Mouse (Mus musculus) kidney, adult 8-10 months (tissue): ENCODE data around the gene Nploc4.
A peak's percentile ranks its signal among the peaks of the same experiment; 100 is the strongest.

Experiments used
- DNase-seq, 2 experiments: peaks; one replicate each; pipeline ENCODE4 v3.0.0; 2022

Nploc4 gene

DNA sequence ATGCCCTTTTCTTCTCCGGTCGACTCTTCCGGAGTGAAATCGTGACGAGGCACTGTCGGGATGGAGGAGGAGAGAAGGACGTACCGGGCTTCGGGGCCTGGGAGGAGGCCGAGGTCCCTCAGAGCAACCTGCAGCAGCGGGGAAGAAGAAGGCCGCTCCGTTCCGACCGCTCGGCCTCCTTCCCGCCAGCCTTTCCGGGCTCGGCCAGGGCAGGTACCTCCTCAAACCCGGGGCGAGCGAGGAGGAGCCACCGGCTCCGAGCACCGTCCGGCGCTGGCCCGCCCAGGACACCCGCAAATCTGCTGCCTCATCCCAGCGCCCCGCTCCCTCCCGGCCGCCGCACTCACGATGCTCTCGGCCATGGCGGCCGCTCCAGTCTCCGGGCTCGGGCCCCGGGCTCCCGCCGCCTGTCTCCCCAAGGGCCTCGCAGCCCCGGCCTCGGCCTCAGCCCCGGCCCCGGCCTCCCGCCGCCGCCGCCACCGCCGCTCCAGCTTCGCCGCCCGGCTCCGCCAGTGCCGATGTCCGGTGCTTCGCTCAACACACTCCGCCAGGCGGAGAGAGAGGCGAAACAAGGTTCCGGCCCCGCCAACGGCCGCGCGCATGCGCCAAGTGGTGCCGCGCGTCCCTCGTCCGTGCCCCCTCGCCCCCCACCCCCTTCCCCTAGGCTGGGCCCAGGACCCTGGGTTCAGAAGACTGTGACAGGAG lies at the start of gene Nploc4:
Gene Nploc4 (minus strand): TSS at position 557 of the 705 bp plus-strand sequence.
- peak; percentile 73 to 88 for DNase-seq

- peak; percentile 77 to 82 for DNase-seq
These were observed 47.7 kb upstream of the Nploc4 start for GRCm38 (mm10) chr11:120485251-120485650.

DNA sequence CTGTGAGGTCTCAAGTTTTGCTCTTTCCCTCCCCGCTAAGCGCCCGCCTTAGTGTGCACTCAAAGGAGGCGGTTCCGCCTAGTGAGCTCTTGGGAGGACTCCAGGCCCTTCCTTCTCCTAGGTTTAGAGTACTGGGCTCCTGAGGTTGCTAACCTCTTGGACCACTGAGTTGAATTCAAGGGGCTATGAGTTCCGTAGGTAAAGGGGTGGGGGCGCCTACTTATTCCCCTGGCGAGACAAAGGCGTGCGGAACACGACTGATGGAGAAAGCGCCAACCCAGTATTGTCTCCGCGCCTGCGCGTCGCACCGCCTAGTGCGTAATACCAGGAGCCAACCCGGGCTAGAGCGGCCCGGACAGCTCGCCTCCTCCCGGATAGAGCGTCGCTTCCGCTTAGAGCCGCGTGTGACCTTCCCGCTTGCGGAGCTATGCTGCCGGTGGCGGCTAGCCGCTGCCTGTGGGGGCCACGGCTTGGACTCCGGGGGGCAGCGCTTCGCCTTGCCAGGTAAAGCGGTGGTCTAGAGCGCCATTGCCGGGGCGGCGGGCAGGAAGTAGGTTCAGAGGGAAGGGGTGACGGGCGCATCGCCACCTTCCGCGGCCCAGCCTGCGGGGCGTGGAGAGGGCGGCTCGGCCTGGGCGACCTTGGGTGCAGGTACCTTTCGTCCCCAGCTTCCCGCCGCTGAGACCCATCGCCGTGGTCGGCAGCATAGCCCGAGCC lies 46.9 kb upstream of the Nploc4 start, which contains the start of gene Mrpl12:
Gene Mrpl12 (plus strand): TSS at position 349 of the 717 bp plus-strand sequence.
- DNase-seq: peak; percentile 88 to 89

DNA sequence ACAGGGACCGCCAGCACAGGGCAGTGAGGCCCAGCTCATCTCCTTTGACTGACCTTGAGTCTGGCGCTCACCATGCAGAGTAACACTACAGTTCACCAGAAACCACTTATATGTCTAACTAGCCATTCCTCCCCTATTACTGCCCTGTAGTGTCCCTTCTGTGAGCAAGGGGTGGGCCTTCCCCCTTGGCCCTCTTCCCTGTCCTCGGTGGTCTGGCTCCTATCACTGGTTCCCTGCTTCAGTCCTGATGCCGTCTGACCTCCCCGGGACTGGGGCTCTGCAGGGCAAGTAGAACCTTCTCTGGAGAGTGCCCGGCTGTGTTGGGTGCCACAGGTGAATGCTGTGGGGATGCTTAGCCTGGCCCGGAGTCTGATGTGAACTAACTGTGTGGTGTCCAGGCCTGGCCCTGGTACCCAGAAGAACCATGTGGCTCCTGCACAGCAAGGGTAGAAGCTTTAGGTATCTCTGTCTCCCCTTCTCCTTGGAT lies 46.0 kb upstream of the Nploc4 start:
- no peak for DNase-seq

DNA sequence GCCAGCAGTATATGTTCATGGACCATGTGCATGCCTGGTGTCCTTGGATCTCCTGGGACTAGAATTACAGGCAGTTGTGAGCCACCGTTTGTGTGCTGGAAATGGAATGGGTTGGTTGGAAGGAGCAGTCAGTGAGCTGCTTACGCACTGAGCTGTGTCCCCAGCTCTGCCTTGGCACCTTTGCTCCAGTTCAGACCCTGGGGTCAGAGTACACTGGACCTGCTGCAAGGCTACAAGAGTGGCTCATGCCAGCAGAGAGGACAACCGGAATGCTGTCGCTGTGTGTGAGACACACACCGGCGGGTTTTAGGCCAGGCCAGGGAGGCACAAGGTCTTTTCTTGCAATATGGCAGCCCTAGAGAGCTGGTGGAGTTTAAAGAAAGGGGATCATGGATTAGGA lies 34.5 kb upstream of the Nploc4 start:
- peak; percentile 70 to 80 for DNase-seq

- no peak for DNase-seq
These were observed 30.2 kb upstream of the Nploc4 start for GRCm38 (mm10) chr11:120467736-120468092.

- DNase-seq: peak; percentile 94
These were observed 29.7 kb upstream of the Nploc4 start, which contains the start of gene Arl16 for GRCm38 (mm10) chr11:120467051-120467735. Arl16 (minus strand) TSS chr11:120467607.

GRCm38 (mm10) chr11:120465521-120465920 lies 28.0 kb upstream of the Nploc4 start:
- DNase-seq: no peak

DNA sequence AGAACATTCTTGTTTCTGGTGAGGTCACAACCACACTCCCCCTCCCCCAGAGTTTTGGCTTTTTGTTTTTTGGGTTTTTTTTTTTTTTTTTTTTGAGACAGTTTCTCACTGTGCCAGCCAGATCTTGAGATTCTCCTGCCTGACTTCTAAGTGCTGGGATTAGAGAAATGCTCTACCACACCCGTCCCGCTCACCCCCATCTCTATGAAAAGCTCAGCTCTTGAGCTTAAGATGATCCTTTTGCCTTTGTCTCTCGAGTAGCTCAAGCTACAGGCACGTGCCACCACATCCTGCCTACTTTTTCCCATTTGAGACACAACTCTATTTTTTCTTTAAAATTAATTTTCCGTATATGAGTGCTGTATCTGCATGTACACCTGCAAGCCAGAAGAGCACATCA lies 26.9 kb upstream of the Nploc4 start:
- no peak for DNase-seq

GRCm38 (mm10) chr11:120463536-120463935 lies 26.0 kb upstream of the Nploc4 start:
- DNase-seq: no peak

DNA sequence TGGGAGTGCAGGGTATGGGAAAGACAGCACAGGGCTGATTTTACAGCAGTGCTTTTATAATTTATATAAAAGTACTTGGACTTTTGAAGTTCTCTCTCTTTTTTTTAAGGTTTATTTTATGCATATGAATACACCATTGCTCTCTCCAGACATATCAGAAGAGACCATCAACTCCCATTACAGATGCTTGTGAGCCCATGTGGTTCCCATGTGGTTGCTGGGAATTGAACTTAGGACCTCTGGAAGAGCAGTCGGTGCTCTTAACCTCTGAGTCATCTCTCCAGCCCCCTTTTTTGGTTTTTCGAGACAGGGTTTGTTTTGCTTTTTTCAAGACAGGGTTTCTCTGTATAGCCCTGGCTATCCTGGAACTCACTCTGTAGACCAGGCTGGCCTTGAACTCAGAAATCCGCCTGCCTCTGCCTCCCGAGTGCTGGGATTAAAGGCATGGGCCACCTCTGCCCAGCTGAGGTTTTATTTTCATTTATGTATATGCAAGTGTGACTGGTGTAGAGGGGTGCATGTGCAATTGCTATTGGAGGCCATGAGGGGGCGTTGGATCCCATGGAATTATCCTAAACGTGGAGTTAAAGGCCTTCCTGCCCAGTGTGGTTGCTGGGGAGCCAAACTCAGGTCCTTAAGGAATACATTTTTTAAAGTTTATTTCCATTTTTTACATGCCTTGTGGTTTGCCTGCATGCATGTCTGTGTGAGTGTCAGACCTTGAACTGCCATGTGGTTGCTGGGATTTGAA lies 21.5 kb upstream of the Nploc4 start:
- DNase-seq: no peak

- DNase-seq: peak; percentile 51 to 70
These were observed 20.6 kb upstream of the Nploc4 start, which contains the start of the genes Oxld1 and Ccdc137 for GRCm38 (mm10) chr11:120457772-120458751. Oxld1 (minus strand) TSS chr11:120458068. Ccdc137 (plus strand) TSS chr11:120458115.

DNA sequence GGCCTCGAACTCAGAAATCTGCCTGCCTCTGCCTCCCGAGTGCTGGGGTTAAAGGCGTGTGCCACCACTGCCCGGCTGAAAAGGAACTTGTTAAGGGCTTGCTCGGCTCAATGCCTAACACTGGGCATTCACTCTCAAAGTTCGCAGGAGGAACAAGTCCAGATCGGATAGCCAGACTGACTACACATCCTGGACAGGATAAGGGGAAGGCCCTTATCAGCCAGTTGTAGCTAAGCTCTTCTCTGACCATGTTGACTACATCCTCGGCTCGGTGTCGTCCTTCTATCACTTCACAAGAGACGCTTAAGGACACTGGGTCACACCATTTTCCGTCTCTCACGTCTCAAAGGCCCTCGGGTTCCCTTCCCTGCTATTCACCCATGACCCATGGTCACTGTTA lies 19.9 kb upstream of the Nploc4 start:
- DNase-seq: no peak

GRCm38 (mm10) chr11:120455413-120455812 lies 17.9 kb upstream of the Nploc4 start:
- no peak for DNase-seq

GRCm38 (mm10) chr11:120454965-120455364 lies 17.5 kb upstream of the Nploc4 start:
- no peak for DNase-seq

DNA sequence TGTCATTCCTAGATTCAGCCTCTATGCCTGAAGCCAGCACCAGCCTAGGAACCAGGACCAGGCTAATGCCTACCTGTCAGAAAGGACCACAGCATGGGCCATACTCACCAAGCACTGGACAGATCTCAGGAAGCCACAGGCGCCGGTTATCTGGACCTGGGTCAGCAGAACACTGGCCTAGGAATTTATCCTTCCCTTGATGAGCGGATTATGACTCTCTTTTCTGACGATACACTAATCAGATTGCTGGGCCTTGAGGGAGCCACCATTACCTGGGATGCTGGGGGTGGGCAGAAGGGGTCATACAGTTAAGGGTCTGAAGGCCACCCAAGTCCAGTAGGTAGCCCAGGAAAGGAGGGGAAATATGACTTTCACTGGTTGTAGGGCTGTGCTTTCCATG lies 15.8 kb upstream of the Nploc4 start, which contains the start of gene Pde6g:
Gene Pde6g (minus strand): TSS at position 195 of the 400 bp plus-strand sequence.
- no peak for DNase-seq

DNA sequence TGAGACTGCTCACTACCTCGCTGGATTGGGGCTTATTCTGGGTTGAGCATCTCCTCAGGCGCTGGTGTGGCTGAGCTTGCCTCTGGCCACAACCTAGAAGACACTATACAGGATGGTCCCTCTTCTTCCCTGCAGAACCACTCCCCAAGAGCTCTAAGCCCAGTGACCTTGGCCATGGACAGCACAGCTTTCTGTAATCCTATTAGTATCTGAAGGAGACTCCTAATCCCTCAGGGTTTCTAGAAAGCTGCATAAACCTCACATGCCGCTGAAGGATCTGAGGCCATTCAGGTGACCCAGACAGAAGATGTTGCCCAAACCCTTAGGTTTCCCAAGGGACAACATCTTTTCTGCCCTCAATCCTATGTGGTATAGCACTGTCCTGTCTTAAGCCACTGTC lies 14.7 kb upstream of the Nploc4 start:
- no peak for DNase-seq

DNA sequence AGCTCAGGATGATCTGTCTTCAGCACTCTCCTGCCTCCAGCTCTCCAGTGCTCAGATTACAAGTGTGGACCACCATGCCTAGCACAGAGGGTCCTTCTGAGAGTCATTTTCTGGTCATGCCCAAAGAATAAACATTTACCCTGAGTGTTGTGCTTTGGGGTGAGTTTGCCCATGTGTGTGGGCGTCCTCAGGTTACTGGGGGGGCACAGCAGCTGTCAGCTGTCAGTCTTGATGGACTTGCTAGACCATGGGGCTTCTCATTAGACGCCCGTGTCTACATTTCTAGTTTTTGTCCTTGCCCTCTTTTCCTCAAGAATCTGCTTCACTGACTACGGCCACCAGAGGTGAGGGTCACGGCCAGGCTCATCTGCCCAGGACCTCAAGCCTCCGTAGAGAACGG lies 9.7 kb upstream of the Nploc4 start:
- no peak for DNase-seq

DNA sequence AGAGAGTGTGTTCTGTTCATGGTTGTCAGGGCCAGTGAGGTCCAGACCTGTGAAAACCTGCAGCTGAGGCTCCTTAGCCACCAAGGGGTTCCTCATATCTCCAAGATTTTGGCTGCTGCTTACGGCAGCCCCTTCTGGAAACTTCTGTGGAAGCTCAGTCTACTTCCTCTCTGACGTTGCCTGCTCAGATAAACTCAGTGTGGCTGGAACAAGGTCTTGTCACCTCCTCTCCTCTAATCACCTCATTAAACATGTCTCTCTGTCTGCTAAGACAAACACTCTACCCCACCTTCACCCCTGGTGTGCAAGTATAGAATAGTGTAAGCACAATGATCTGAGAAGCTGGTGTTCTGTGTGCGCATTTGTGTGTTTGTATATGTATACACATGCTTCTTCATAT lies 8.0 kb upstream of the Nploc4 start:
- DNase-seq: no peak

GRCm38 (mm10) chr11:120444106-120444505 lies 6.6 kb upstream of the Nploc4 start:
- DNase-seq: no peak

GRCm38 (mm10) chr11:120442765-120443280 lies 5.3 kb upstream of the Nploc4 start:
- peak in 1 of 2 experiments; percentile 18 for DNase-seq
